Mouse (Mus musculus) 3134 (cell line): Measurements from ENCODE around the gene Chrm1.

ENCODE experiments used
- DNase-seq: peaks from one replicate; pipeline ENCODE4 v3.0.0-alpha.2; 2011; ENCODE audit warnings: low spot score; ENCODE audit not compliant: insufficient read length; ENCODE audit errors: extremely low read depth

Chrm1 gene

GRCm38 (mm10) chr19:8663360-8663839 lies at the start of gene Chrm1:
Gene Chrm1 (plus strand): TSS chr19:8663789.
- DNase-seq = no peak

GRCm38 (mm10) chr19:8614343-8614742 lies 49.2 kb upstream of the Chrm1 start:
- no peak for DNase-seq

- no peak for DNase-seq
Observed at GRCm38 (mm10) chr19:8616314-8616713, 47.3 kb upstream of the Chrm1 start.

GRCm38 (mm10) chr19:8617904-8618303 lies 45.7 kb upstream of the Chrm1 start, which contains the start of gene Slc22a6:
Gene Slc22a6 (plus strand): TSS chr19:8618039.
- no peak for DNase-seq

- DNase-seq = no peak
Observed at GRCm38 (mm10) chr19:8621098-8621497, 42.5 kb upstream of the Chrm1 start.

GRCm38 (mm10) chr19:8630249-8630648 lies 33.3 kb upstream of the Chrm1 start:
- DNase-seq = no peak

- DNase-seq = no peak
Observed at GRCm38 (mm10) chr19:8630826-8631225, 32.8 kb upstream of the Chrm1 start.

- DNase-seq = no peak
Observed at GRCm38 (mm10) chr19:8632029-8632428, 31.6 kb upstream of the Chrm1 start.

GRCm38 (mm10) chr19:8642086-8642485 lies 21.5 kb upstream of the Chrm1 start:
- no peak for DNase-seq

GRCm38 (mm10) chr19:8646393-8646792 lies 17.2 kb upstream of the Chrm1 start:
- no peak for DNase-seq

GRCm38 (mm10) chr19:8655833-8656232 lies 7.8 kb upstream of the Chrm1 start:
- no peak for DNase-seq

- DNase-seq = no peak
Observed at GRCm38 (mm10) chr19:8656341-8656740, 7.2 kb upstream of the Chrm1 start.

GRCm38 (mm10) chr19:8661821-8662307 lies 1.7 kb upstream of the Chrm1 start:
- no peak for DNase-seq

GRCm38 (mm10) chr19:8662337-8662736 lies 1.3 kb upstream of the Chrm1 start:
- no peak for DNase-seq

GRCm38 (mm10) chr19:8663911-8664421 lies 377 bp downstream of the Chrm1 start:
- no peak for DNase-seq

- no peak for DNase-seq
Observed at GRCm38 (mm10) chr19:8664859-8665258, 1.3 kb downstream of the Chrm1 start.

- no peak for DNase-seq
Observed at GRCm38 (mm10) chr19:8665746-8666145, 2.2 kb downstream of the Chrm1 start.

GRCm38 (mm10) chr19:8672859-8673258 lies 9.3 kb downstream of the Chrm1 start:
- DNase-seq = no peak

GRCm38 (mm10) chr19:8673336-8674063 lies 9.9 kb downstream of the Chrm1 start:
- DNase-seq = no peak

GRCm38 (mm10) chr19:8679031-8679779 lies 15.6 kb downstream of the Chrm1 start:
- no peak for DNase-seq

GRCm38 (mm10) chr19:8681633-8682362 lies 18.2 kb downstream of the Chrm1 start:
- DNase-seq = no peak
